Mouse (Mus musculus): ENCODE measurements around the gene Zfr. TPM values are rescaled to one million over a fixed set of nuclear protein-coding genes. Genes with fewer than 3 reads are reported as not detected.
A peak's percentile ranks its signal among the peaks of the same experiment; 100 is the strongest.

Gene Zfr
- polyA plus RNA-seq (2015; fragmentation: Nextera tagmentation; extraction: Ambion mirVana) = 36.9 and 37.5 TPM in 2 replicates

DNA sequence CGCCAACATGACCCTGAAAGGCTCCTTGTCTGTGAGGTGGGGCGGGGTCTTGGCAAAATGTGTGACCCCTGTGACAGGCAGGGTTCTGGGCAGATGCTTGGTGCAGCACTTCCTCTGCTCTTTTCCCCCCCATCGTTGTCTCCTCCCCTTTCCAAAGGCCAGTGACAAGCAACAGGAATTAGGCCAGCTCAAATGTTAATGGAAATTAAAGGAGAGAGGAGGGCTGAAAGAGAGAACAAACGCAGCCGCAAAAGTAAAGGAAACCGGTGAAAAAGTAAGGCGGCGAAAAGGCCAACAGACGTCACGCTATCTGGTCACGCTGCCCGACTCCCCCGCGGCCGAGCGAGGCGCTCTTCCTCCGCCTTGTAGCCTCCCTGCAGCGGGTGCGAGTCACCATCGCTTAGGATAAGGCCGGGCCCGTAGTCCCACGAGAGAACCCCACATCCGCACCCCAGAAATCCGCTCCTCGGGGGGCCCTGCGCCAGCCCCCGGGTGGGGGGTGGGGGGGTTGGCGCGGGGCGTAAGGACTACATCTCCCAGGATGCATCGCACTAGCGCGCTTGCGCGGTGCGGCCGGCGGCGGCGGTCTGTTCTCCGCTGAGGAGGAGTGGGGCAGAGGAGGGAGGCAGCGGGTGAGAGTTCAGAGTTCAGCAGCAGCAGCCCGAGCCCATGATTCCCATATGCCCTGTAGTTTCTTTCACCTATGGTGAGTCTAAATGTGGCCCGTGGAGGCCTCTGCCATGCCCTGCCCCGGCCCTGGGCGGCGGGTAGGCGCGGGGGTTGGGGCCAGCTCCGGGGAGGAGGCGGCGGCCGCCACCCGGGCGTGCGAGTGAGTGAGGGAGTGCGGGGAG is at the start of gene Zfr:
Gene Zfr, plus strand, starts transcription at position 590 of the 851 bp plus-strand sequence.
- H3K4me1 ChIP-seq (replicated peaks) = peaks cover 43% of the 10 kb centered on the region
- H3K4me3 ChIP-seq (replicated peaks) = peak within 1 kb of the TSS; percentile 99
- H3K4me2 ChIP-seq = peak within 1 kb of the TSS; percentile 85
- H3K9ac ChIP-seq = peak within 1 kb of the TSS; percentile 99
- peak; percentile 88 for ATAC-seq (ENCODE audit: insufficient read depth)
- H3K27me3 ChIP-seq = no peaks in the 10 kb centered on the region
- WGBS (ENCODE audit: insufficient replicate concordance) = under 1% methylated on average over 59 of the region's 59 CpGs
- peak within 1 kb of the TSS; percentile 92 for H3K27ac ChIP-seq (replicated peaks)
- no peaks in the 10 kb centered on the region for H3K36me3 ChIP-seq (replicated peaks)
- no peaks in the 10 kb centered on the region for H3K9me3 ChIP-seq (replicated peaks)

DNA sequence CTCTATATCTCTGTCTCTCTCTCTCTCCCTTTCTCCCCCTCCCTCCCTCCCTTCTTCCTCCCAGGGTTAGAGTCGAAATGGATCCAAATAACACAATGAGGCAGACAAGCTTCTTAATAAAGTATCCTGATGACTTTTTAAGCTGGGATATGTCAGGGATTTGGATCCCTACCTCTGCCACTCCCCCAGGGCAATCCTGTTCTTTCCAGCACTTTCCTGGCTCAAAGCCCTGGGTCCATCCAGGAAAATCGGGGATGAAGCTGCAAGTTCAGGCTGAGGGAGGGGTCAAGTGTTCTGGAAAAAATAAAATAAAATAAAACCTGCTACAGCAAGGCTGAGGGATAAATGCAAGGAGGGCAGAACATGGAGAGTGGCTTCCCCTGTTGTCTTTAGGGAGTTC is 49.7 kb upstream of the Zfr start:
- Histone ChIP-seq H3K9me3 (replicated peaks) (no peaks in the 10 kb centered on the region), H3K4me2 (no peak overlapping the region), H3K4me1 (replicated peaks) (no peaks in the 10 kb centered on the region), H3K27ac (replicated peaks) (no peak overlapping the region), H3K4me3 (replicated peaks) (no peak overlapping the region), H3K9ac (no peak overlapping the region), H3K27me3 (no peaks in the 10 kb centered on the region), H3K36me3 (replicated peaks) (no peaks in the 10 kb centered on the region)
- no peak for ATAC-seq (ENCODE audit: insufficient read depth)
- WGBS (ENCODE audit: insufficient replicate concordance) = 45% methylated on average over 2 of the region's 2 CpGs

DNA sequence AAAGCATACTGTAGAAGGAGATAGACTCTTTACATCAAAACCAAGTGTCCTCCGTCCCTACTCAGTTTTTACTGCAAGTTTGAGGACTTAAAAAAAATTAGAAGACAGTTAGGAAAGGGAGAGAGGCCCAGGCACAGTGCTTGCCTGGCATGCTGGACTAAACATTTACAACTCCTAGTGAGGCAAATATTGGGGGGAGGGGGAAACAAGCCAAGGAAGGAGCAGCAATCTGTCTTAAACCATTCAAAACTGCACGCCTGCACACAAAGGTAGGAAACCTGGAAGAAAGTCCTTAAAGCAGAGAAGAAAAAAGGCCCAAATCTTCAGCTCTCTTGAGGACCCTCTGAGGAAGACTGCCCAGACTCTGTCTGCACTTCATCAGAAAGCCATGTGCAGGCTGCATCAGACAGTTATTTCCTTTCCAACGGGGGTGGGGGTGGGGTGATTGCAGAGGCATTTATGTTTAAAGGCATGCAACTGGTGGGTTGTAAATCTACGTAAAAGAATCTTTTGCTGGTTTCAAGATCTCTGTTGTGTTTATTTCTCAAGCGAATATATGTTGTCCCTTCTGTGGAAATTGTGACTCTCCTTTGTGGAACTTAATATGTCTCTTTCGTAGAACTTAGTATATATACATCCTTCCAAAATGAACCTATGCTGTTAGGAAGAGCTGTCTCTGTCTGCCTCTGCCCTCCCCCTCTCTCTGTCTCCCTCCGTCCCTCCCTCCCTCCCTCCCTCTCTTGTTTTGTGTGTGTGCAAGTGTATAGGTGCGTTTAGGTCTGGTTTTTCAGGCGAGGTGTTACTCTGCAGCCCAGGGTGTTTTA is 49.0 kb upstream of the Zfr start:
- Histone ChIP-seq H3K4me1 (replicated peaks) (no peaks in the 10 kb centered on the region), H3K27me3 (no peaks in the 10 kb centered on the region), H3K27ac (replicated peaks) (no peak overlapping the region), H3K36me3 (replicated peaks) (no peaks in the 10 kb centered on the region), H3K4me2 (no peak overlapping the region), H3K9me3 (replicated peaks) (no peaks in the 10 kb centered on the region), H3K4me3 (replicated peaks) (no peak overlapping the region), H3K9ac (no peak overlapping the region)
- WGBS (ENCODE audit: insufficient replicate concordance) = 43% methylated on average over 9 of the region's 9 CpGs
- ATAC-seq (ENCODE audit: insufficient read depth) = no peak

DNA sequence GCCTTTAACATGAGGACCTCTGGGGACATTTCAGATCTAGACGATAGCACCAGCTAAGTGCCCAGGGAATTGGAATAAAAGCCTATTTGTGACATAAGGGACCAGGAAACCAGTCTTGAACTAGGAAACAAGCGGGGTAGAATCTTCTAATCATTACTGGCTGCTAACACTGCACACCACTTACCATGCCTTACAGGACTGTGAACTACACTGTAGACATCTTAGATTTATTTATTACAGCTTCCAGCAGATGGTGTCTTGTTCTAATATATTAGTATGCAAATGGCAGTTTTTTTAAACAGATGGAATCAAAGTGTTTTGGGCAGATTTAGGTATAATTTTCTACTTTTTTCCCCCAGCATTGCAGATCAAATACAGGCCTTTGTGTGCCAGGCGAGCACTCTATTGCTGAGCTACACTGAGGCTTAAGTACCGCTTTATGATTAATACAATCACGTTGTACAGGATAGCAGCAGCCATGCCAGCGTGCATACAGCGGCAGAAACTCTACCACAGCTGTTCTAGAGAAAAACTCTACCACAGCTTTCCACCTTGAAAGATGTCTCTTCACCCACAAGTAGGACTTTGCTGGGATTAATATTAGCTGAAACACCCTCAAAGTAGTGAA is 44.8 kb upstream of the Zfr start:
- 72% methylated on average over 7 of the region's 7 CpGs for WGBS (ENCODE audit: insufficient replicate concordance)
- no peak for ATAC-seq (ENCODE audit: insufficient read depth)
- Histone ChIP-seq H3K27me3 (no peaks in the 10 kb centered on the region), H3K4me1 (replicated peaks) (no peaks in the 10 kb centered on the region), H3K36me3 (replicated peaks) (no peaks in the 10 kb centered on the region), H3K4me3 (replicated peaks) (no peak overlapping the region), H3K4me2 (no peak overlapping the region), H3K27ac (replicated peaks) (no peak overlapping the region), H3K9ac (no peak overlapping the region), H3K9me3 (replicated peaks) (no peaks in the 10 kb centered on the region)

DNA sequence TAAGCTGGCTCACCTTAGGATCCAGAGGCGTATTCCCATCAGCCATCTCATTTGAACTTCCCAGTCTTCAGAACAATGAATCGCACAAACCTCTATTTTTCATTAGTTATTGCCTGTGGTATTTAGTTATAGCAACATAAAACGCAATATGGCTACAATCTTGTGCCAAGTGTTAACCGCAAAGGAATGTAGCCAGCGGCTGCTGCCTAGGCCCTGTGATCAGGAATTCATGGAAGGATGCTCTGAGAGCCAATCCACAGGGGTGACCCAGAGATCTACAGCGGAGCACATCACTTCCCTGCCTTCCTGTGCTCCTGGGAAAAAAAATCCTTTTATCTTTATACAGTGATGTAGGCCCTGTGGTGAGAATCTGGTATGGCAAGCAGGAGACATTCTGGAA is 43.2 kb upstream of the Zfr start:
- Histone ChIP-seq H3K4me2 (no peak overlapping the region), H3K9ac (no peak overlapping the region), H3K27ac (replicated peaks) (no peak overlapping the region), H3K9me3 (replicated peaks) (no peaks in the 10 kb centered on the region), H3K27me3 (no peaks in the 10 kb centered on the region), H3K36me3 (replicated peaks) (no peaks in the 10 kb centered on the region), H3K4me3 (replicated peaks) (no peak overlapping the region), H3K4me1 (replicated peaks) (no peaks in the 10 kb centered on the region)
- 73% methylated on average over 6 of the region's 6 CpGs for WGBS (ENCODE audit: insufficient replicate concordance)
- ATAC-seq (ENCODE audit: insufficient read depth) = no peak

DNA sequence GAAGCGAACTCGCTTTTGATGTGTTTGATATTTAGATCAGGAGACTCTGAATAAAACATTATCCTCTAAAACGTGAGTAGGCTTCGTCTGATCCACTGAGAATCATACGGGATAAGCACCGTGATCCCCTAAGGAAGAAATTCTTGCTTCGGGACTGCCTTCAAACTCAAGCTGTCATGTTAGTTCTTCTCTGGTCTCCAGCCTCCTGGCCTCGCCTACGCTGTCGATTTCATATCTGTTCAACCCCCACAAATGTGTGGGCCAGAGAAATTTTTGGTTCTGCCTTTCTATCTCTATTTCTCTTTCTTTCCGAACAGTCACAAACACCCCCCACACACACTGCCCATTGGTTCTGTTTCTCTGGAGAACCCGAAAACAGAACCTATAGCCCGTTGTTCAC is 35.3 kb upstream of the Zfr start:
- no peaks in the 10 kb centered on the region for H3K9me3 ChIP-seq (replicated peaks)
- H3K36me3 ChIP-seq (replicated peaks) = no peaks in the 10 kb centered on the region
- no peak overlapping the region for H3K4me3 ChIP-seq (replicated peaks)
- H3K4me2 ChIP-seq = no peak overlapping the region
- WGBS (ENCODE audit: insufficient replicate concordance) = 72% methylated on average over 13 of the region's 13 CpGs
- H3K9ac ChIP-seq = no peak overlapping the region
- no peaks in the 10 kb centered on the region for H3K4me1 ChIP-seq (replicated peaks)
- ATAC-seq (ENCODE audit: insufficient read depth) = no peak
- no peaks in the 10 kb centered on the region for H3K27me3 ChIP-seq
- H3K27ac ChIP-seq (replicated peaks) = no peak overlapping the region

DNA sequence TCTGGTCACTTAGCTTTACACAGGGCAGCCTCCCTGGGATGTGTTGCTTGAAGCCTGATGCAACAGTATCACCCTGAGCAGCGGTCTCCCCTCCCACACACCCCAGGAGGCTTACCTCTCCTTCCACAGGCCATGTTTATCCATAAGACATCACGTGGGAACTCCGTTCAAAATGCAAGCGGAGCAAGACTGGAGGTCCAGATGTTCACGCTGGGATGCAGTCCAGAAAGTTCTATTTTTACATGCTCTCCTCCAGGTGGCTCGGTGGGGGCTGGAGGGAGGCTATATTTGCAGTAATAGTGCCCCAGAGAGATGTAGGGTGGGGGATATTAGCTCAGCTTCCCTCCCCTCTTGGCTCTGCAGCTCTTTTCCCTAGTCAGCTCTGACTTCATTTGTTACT is 33.5 kb upstream of the Zfr start:
- WGBS (ENCODE audit: insufficient replicate concordance) = 70% methylated on average over 6 of the region's 6 CpGs
- no peaks in the 10 kb centered on the region for H3K36me3 ChIP-seq (replicated peaks)
- ATAC-seq (ENCODE audit: insufficient read depth) = no peak

DNA sequence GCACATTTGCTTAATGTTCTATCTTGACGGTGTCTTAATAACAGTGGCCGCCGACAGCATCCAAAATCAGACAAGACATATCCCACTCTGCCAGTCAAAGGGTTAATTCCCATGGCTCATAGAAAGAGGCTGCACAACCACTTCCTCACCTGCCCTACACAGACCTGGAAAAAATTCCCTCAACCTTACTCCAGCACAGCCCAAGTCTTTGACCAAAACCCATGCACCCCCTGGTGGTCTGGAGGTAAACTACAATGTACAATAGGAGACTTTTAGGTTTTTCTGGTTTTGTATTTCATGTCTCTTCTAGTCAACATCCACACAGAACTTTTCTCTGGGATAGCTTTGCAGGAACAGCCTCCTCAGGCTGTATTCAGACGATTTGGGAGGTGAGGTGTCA is 32.8 kb upstream of the Zfr start:
- WGBS (ENCODE audit: insufficient replicate concordance) = 71% methylated on average over 4 of the region's 4 CpGs
- Histone ChIP-seq H3K27ac (replicated peaks) (no peak overlapping the region), H3K9ac (no peak overlapping the region), H3K4me3 (replicated peaks) (no peak overlapping the region), H3K4me2 (no peak overlapping the region), H3K27me3 (no peaks in the 10 kb centered on the region), H3K4me1 (replicated peaks) (no peaks in the 10 kb centered on the region), H3K9me3 (replicated peaks) (no peaks in the 10 kb centered on the region), H3K36me3 (replicated peaks) (no peaks in the 10 kb centered on the region)
- ATAC-seq (ENCODE audit: insufficient read depth) = no peak

More for the DNA sequence above, 33.5 kb upstream of the Zfr start:
- Histone ChIP-seq H3K9me3 (replicated peaks) (no peaks in the 10 kb centered on the region), H3K27me3 (no peaks in the 10 kb centered on the region), H3K4me2 (no peak overlapping the region), H3K4me1 (replicated peaks) (no peaks in the 10 kb centered on the region), H3K9ac (no peak overlapping the region), H3K27ac (replicated peaks) (no peak overlapping the region), H3K4me3 (replicated peaks) (no peak overlapping the region)

DNA sequence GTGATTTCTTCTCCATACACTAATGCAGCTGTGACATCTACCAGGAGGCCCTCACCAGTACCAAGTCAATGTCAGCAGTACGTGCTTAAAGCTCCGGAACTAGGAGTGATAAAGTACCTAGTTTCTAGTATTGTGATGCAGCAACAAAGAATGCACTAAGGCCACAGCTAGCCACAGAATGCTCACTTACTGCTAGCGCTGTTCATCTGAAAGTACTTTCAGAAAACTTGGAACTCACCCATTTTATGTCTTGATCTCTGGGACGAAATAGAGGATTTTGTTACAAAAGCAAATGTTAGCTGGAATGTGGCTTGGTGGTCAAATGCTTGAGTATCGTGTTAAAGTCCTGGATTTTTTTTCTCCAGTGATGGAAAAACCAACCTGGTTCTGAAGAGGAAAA is 30.0 kb upstream of the Zfr start:
- Histone ChIP-seq H3K4me3 (replicated peaks) (no peak overlapping the region), H3K27ac (replicated peaks) (no peak overlapping the region), H3K9me3 (replicated peaks) (no peaks in the 10 kb centered on the region), H3K27me3 (no peaks in the 10 kb centered on the region), H3K4me2 (no peak overlapping the region), H3K36me3 (replicated peaks) (no peaks in the 10 kb centered on the region), H3K4me1 (replicated peaks) (no peaks in the 10 kb centered on the region), H3K9ac (no peak overlapping the region)
- ATAC-seq (ENCODE audit: insufficient read depth) = no peak
- 63% methylated on average over 5 of the region's 5 CpGs for WGBS (ENCODE audit: insufficient replicate concordance)

DNA sequence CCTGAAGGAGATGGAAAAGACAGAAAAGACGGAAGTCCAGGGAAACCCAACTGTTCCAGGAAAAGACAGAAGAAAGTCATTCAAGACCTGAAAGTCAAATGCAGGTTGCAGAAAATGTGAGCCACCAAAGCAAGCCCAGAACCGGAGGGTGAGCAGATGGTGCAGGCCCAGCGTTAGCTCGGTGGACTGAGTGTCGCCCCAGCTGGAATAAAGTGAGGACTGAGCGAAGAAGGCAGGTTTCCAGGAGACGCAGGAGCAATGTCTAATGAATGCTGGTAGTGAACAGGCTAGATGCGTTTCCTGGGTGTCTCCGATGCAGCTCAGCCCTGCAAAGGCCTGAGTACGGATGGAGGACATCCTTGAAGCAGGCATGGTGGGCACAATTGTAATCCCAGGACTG is 29.5 kb upstream of the Zfr start:
- H3K9me3 ChIP-seq (replicated peaks) = no peaks in the 10 kb centered on the region
- H3K4me1 ChIP-seq (replicated peaks) = no peaks in the 10 kb centered on the region
- H3K27me3 ChIP-seq = no peaks in the 10 kb centered on the region
- H3K4me2 ChIP-seq = no peak overlapping the region
- H3K4me3 ChIP-seq (replicated peaks) = no peak overlapping the region
- H3K27ac ChIP-seq (replicated peaks) = no peak overlapping the region
- H3K9ac ChIP-seq = no peak overlapping the region
- 67% methylated on average over 10 of the region's 10 CpGs for WGBS (ENCODE audit: insufficient replicate concordance)
- ATAC-seq (ENCODE audit: insufficient read depth) = no peak
- no peaks in the 10 kb centered on the region for H3K36me3 ChIP-seq (replicated peaks)

DNA sequence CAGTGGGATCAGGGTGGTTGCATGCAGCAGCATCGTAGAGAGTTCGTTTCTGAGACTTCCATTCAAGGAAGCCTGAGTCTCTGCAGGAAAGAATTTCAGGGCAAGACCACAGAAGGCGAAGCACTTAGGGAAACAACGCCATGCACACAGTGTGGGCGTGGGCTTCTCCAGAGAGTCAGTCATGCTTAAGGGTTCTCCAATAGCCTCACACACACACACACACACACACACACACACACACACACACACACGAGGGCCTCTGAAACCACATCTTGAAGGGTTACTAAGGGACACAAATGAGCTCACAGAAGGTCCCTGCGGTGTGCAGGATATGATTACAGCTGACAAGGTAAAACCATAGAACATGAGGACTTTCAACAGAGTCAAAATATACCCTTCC is 27.5 kb upstream of the Zfr start:
- Histone ChIP-seq H3K27me3 (no peaks in the 10 kb centered on the region), H3K27ac (replicated peaks) (no peak overlapping the region), H3K4me3 (replicated peaks) (no peak overlapping the region), H3K9ac (no peak overlapping the region), H3K4me2 (no peak overlapping the region), H3K36me3 (replicated peaks) (no peaks in the 10 kb centered on the region), H3K4me1 (replicated peaks) (no peaks in the 10 kb centered on the region), H3K9me3 (replicated peaks) (no peaks in the 10 kb centered on the region)
- no peak for ATAC-seq (ENCODE audit: insufficient read depth)
- 51% methylated on average over 7 of the region's 7 CpGs for WGBS (ENCODE audit: insufficient replicate concordance)
